Mouse (Mus musculus) T-helper 2 cell (primary cell): ENCODE measurements around the gene Hmgn2.
"Not testable (repeated sequence)": the region's sequence is repeated elsewhere in the genome, so short reads cannot be mapped to it uniquely, and the experiment has no call there.

Experiments
- in situ Hi-C: fragments of 300-600 bp; cut with MboI, MseI; formaldehyde crosslinking; loops from one replicate; pipeline ENCODE4 v1.15.1; 2025; ENCODE audit warnings: high pct_unique_total_duplicates

The Hmgn2 gene

DNA sequence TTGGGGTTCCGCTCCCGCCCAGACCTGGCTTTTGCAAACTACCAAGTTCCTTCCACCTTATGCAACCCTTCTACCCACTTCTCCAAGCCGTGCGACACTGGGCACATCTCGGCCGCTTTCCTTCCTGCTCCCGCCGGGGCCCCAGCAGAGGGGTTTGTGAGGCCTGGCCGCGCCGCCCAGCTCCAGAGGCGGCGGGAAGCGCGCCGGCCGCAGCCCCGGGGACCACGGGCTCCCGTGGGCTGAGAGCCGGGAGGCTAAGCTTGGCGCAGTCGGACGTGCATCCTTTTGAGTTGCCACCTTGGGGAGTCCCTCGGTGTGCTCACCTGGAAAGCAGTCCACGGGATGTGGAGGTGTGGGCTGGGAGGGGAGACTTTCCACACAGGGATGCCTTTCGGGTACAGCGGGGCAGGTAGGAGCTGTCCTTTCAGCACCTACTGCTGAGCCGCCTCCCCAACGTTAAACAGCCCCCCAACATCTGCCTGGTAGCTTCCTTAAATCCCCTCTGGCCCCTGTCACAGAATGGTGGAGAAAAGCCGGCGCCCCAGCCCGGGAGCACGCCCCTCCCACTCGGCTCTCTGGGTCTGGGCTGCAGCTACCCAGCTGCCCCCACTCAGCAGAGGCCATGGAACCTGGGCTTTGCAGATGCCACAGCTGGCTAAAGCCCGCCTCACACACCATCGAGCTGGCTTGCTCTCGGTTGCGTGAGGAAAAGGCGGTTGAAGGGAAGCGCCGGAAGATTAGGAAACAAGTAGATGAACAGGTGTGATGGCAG, at the start of gene Hmgn2:
Gene Hmgn2 (minus strand): TSS at position 501 of the 772 bp plus-strand sequence.
- in situ Hi-C loops: no loop called here

DNA sequence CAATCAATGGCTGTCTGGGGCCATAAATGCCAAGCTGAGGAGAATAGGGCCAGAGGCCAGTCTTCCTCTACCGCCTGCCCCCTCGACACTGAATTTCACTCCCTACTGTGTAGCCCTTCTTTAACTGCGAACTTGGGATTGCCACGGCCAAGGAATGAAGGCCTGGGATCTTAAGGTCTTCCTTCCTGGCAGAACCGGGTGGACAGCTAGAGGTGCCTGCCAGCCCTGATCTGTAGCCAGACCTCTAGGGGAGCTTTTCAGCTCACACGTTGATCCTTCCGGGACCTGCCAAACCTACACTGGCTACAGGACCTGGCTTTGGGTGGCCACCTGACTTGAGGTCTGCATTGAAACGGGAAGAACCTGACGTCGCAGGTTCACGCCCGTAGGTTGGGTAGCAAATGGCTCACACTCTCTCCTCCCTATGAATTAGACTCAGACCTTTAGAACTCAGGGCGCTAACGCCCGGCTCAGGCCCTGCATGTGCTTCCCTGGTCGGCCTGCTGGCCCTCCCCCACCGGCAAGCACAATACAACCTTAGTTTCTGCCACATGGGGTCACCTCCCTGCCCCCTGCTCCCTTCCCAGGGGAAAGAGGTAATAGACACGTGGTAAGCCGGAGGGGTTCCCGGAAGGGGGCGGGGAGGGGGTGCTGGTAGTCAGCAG, 48.9 kb upstream of the Hmgn2 start:
- in situ Hi-C loops: no loop called here

DNA sequence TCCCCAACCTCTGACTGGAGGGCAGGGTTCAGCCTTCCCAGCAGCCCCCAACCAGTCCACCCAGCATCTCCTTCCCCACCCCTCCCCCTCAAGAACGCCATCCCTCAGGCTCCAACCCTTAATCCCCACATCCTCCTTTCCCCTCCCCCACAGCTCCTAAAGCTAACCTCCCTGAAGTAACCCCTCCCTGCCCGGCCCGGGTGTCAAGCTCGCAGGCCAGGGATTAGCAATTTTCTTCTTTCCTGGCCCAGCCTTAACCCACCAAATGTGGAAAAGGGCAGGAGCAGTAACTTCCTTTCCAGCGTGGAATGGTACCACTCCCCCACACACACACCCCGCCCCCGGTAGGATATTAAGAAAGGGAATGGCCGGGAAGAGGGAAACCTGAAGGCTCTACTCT, 48.3 kb upstream of the Hmgn2 start:
- in situ Hi-C loops: no loop called here

DNA sequence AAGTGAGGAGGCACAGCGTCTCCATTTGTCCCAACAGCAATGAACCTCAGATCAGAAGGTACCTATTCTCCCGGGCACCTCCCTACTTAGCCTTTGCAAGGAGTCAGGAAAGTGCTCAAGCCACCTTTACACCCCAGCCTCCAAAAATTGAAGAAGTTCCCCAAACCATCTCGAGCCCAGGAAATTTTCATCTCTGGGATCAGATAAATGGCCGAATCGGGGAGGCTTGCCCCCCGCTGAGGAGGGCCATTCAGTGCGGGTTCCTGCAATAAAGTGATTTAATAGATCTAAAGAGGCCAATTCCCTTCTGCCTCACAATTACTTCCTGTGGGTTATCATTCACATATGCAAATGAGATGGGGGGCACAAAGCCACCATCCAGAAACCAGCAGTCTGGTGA, 47.8 kb upstream of the Hmgn2 start:
- in situ Hi-C loops: no loop called here

DNA sequence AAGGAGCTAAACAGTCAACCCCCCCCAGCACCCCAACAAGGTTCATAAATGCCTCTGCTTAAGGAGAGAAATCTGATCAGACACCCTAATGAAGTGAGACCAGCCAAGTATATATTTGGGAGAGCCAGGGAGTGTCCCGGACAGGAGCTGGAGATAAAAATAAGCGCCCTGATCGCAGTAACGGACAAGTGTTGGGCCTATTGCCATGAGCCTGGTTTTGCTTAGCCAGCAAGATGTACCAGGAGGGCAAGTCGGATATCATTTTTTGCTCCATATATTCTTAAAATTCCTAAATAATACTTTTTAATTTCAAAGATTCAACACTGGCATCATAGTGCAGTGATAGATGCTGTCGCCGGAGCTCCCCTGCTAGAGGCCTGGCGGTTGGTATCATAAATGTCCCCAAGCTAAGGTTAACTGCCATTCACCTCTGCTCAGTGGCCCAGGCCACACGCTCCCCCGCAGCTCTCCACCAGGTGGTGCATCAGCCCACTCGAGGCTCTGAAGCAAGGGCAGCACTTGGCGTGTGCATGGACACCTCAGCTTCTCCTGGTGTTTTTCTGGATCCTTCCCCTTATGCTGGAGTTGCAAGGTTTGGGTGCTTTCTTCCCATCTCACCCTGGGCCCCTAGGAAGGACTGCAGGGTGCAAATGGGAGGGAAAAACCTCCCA, 44.5 kb upstream of the Hmgn2 start:
- in situ Hi-C loops: no loop called here

GRCm38 (mm10) chr4:134011450-134012414, 43.3 kb upstream of the Hmgn2 start:
- in situ Hi-C loops: no loop called here

GRCm38 (mm10) chr4:134009709-134010108, 41.3 kb upstream of the Hmgn2 start:
- in situ Hi-C loops: no loop called here

DNA sequence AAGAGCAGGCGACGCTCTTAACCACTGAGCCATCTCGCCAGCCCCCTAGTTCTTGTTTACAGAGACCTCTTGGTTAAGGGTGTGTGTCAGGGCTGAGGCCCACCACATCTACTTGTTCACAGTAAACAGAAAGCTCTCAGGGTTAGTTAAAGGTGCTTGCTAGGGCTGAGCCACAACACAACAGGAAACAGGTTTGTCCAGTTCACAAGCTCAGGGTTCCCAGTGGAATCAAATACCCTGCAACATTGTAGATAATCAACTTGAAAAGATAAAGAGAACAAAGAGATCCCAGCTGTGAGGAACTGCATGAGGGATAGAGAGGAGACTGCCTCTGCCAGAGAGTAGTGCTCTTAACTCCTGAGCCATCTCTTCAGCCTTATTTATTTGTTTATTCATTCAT, 38.4 kb upstream of the Hmgn2 start:
- in situ Hi-C loops: no loop called here

DNA sequence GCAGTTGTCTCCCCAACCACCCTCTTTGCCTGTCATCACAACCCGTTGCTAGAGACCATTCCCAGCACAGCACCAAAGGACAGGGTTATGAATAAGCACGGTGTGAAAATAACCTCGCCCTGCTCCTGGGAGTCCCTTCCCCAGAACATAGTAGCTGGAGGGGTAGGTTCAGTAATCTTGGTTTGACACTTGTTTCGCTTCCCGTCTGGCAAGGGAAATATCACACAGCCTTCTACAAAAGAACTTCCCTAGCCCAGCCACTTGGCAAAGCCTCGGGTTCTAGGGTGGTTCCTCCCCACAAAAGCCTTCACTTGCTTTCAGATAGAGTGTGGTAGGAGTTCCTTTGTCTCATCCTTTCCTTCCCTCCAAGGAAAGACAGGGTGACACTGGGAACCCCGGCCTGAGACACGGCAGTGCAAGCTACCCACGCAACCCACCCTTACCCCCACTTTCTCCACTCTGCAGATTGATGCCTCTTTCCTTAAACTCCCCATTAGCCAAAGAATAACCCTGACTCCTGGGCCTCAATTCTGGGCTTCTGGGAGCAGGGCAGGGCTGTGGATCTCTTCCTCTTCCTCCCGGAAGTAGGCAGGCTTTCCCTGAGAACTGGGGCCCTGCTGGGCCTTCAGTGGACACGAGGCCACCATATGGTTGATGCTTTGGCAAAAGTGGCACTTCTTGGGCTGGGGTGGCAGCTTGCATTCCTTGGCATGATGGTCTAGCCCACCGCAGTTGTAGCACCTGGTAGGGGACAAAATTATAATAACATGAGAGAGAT, 37.3 kb upstream of the Hmgn2 start:
- in situ Hi-C loops: no loop called here

DNA sequence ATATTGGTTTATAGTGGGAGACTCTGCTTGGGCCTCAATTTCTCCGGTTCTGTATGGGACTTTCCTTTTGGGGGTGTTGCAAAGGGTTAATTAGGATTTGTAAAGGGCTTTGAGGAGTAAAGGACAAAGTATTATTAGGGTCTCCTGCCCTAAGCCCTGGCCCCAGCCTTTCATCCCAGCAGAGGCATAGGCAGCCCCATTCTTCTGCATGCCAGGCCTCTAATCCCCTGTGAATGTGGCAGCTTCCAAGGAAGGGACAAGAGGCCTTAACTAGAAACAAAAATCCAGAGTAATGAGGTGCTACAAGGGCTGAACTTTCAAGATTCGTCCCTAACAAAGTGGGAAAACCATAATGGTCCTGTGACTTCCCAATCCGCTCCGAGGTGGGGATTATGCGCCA, 34.5 kb upstream of the Hmgn2 start:
- in situ Hi-C loops: no loop called here

DNA sequence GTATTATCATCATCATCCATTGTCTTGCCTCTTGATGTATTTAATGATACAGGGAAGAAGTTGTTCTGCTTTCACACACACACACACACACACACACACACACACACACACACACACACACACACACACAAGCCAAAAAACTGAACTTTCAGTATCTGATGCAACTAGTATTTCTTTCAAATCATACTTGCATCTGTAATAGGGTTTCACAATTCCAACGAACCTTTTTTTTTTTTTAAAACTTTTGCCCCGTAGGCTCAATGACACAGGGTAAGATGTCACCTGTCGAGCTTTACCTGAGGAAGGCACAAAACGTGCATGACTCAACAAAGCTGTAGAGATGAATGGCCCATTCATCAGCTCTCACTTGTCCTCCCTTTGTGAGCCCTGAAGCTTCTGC, 33.8 kb upstream of the Hmgn2 start:
- in situ Hi-C loops: no loop called here

DNA sequence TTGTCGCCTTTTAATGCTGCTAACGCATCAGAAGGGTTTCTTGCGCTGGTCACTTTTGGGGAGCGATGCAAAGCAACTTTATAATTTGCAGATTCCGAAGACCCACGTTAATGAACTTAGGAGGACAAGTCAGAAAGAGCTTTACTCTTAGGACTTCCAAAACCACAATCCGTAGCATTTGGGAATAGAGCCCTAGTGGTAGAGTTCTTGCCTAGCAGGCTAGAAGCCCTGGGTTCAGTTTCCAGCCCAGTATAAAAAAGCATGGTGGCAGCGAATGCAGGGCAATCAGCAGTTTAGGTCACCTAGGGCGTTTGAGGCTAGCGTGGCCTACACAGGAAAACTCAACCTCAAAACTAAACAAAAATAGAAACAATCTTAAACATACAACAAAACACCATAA, 33.3 kb upstream of the Hmgn2 start:
- in situ Hi-C loops: no loop called here

- in situ Hi-C loops: no loop called here
Measured at GRCm38 (mm10) chr4:134000466-134001438, 32.3 kb upstream of the Hmgn2 start, which contains the start of gene Dhdds. Dhdds (minus strand) TSS chr4:134000918.

GRCm38 (mm10) chr4:133994697-133995096, 26.2 kb upstream of the Hmgn2 start:
- in situ Hi-C loops: no loop called here

- in situ Hi-C loops: no loop called here
Measured at GRCm38 (mm10) chr4:133991087-133991660, 22.7 kb upstream of the Hmgn2 start.

DNA sequence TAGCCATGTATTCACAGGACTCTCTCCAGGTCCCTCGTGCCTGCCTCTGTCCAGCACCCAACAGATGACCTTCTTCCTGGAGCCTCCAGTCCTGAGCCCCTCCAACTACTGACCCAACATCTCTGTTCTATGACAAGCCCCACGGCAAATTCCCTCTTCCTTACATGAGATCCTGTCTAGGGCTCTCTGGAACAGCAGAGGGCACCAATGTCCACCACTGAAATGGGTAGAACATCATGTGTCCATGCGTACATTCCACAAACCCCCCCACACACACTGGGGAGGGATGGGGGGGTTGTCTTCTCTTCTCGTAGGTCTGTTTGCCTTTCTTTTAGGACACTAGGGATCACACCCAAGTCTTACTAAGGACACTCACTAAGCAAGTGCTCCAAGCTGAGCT, 21.6 kb upstream of the Hmgn2 start:
- in situ Hi-C loops: no loop called here

DNA sequence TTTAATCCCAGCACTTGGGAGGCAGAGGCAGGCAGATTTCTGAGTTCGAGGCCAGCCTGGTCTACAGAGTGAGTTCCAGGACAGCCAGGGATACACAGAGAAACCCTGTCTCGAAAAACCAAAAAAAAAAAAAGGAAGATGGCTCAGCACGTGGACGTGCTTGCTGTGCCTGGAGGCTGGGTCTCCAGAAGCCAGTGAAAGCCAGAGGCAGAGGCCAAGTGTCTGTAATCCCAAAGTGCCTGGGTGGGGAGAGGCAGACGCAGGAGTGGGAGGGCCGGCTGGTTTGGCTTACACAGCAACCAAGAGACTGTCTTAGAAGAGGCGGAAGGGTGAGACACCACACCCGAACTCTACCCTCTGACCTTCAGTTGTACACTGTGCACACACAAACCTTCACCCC, 19.8 kb upstream of the Hmgn2 start:
- in situ Hi-C loops: not testable (repeated sequence)

DNA sequence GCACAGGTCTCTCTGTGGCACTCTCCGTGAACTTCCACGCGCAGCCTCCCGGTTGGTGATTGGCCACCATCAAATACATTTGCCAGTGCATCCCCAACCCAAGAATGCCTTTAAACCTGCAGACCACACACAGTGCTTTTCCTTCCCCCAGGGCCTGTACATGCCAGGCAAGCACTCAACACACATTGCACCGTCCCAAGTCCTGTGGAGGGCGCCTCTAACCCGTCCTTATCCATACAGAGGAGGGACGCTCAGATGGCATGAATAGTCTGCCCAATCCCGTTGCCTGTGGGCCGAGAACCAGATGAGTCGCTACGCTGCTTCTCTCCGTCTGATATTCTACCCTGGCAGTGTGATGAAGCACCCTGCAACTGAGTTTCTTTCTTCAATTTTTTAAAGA, 14.5 kb upstream of the Hmgn2 start:
- in situ Hi-C loops: no loop called here

- in situ Hi-C loops: no loop called here
Measured at GRCm38 (mm10) chr4:133980496-133980895, 12.0 kb upstream of the Hmgn2 start.
